Mouse (Mus musculus) common myeloid progenitor, adult 5-6 weeks (primary cell): ENCODE data around the gene Adprh. TPM values are rescaled to one million over a fixed set of nuclear protein-coding genes. Genes with fewer than 3 reads are reported as not detected.
A peak's percentile ranks its signal among the peaks of the same experiment; 100 is the strongest.
"Not testable (repeated sequence)": the region's sequence is repeated elsewhere in the genome, so short reads cannot be mapped to it uniquely, and the experiment has no call there.

Experiments
- ATAC-seq: replicated peaks from 2 replicates; pipeline ENCODE4 v1.8.0; 2016; ENCODE audit warnings: low read depth, mild to moderate bottlenecking, moderate TSS enrichment, inconsistent platforms; ENCODE audit not compliant: poor library complexity, severe bottlenecking
- total RNA-seq: library from RNA; stranded (forward); fragments of 200-1000, 187-1606 nt; gene quantifications from 2 replicates; pipeline ENCODE4 v1.2.3, GENCODE M21; 2017

Gene Adprh
- total RNA-seq, 1 experiment from 2014 or later: 13.7 TPM

DNA sequence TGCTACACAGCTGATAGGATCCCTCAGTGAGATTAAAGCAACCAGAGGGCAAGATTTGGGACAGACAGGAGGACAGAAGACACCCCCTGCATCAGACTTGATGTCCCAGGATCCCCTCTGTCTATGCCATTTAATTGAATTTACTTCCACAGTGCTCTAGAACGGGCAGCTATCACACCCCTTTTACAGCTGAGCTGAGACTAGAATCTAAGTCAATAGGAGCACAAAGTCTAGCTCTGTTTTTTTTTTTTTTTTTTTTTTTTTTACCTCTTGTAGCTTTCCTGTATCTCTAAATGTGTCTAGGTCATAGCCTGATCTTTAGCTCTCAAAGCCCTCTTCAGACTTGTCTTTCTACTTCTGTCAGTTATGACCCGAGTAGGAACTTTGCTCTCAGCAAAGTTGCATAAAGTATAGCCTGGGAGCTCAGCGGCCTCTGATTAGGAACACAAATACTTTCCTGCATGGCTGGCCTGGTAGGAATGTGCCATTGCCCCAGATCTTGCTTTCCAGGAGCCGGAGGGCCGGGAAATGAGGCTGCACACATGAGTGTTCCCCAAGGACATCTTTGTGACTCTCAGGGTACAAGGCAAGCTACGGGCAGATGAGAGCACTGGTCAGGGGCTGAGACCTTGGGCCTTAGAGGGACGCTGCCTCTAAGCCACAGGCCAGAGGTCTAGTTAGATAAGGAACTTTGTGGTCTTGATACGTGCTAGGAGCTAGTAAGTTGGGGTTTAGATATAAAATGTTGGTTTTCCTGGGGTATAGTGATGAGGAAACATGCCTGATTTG is 15.6 kb upstream of the Adprh start:
- ATAC-seq: peak; percentile 77

DNA sequence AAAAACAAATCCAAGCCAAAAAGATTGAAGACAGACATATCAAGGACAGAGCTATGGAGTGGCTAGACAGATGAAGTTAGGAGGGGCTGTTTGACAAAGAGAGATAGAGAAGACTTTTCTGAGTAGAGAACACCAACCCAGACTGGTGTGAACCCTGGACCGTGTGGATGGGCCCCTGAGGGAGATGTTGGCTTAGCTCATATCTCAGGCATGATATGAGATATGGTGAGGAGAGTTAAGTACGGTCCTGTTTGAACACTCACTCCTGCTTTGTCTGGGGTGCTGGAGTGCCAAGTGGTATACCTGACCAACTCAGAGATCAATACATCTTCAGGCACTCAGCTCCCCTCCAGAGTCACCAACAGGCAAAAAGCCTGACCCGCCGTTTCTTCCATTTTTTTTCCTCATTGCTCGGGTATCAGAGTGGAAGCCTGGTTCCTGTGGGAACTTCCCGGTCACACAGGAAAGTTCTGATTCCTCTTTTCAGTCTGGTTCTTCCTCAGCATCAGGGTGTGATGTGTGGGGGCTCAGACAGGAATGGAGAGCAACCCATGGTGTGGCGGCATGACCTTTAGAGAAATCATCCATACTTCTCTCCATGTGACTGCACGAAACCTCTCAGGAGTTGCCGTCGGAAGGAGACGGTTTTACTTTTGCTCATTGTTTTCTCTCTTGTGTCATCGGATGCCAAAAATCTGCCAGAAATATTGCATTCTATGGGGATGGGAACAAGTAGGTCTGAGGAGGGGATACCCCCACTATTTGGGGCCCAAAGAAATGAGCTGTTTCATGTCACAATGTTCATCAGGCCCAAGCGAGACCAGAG is 14.8 kb upstream of the Adprh start:
- ATAC-seq: no peak

DNA sequence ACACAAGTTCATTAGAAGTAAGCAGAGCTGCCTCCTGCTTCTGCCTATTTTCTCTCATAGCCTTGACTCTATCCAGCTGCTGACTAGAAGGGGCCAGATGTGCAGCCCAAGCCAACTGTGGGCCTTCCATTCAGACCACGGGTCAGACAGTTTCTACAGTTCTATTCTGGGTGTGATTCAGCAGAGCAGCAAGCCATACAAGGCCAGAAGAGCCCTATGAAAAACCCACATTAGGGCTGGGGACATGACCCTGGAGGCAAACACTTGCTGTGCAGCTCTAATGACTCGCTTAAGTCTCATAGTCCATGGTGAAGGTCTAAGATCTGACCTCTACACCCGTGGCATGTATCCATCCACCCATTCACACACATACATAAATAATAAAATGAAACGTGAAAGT is 13.6 kb upstream of the Adprh start:
- no peak for ATAC-seq

DNA sequence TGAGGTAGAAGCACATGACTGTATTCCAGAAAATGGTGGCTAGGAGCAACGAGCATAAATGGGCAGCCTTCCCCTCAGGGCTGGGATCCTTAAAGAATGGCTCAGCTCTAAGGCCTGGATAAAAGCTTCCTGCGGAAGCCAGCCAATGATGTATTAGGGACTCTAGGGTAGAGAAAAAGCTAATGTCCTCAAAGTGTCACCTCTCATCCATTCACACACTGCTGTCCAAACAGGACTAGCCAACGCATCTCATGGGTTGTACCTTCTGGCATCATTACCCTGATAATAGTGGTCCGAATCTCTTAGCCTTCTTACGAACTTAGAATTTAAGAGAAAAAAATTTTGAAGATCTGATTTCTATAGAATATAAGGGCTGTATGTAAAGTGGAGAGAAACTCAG is 10.8 kb upstream of the Adprh start:
- no peak for ATAC-seq

DNA sequence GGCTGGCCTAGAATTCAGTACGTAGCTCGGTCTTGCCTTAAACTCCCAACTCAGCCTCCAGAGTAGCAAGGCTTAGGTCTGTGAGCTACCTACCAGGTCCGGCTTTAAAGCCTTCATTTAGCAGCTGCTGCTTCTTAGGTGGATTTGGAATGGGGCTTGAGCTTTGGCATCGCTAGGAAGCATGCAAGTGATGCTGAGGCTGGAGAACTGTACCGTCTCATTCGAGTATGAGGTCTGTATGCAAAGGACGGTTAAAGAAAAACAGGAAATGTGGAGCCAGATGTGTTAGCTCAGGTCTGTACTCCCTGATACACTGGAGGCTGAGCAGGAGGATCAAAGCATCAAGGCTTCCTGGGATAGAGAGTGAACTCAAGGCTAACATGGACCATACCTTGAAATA is 9.7 kb upstream of the Adprh start:
- no peak for ATAC-seq

DNA sequence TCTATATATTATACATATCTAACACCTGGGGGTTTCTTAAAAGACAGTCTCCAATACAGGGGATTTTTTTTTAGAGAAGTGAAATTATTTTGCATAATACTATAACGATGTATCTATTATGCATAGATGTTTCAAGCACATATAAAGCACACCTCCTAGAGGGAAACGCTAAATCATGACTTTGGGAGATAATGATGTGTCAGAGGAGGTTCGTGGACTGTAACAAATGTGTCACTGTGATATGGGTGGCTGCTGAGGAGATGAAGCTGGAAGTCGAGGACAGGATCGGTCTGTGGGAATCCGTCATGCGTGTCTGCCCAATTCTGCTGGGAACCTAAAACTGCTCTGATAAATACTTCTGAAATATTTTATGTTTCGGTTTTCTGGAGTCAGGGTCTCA is 9.2 kb upstream of the Adprh start:
- no peak for ATAC-seq

DNA sequence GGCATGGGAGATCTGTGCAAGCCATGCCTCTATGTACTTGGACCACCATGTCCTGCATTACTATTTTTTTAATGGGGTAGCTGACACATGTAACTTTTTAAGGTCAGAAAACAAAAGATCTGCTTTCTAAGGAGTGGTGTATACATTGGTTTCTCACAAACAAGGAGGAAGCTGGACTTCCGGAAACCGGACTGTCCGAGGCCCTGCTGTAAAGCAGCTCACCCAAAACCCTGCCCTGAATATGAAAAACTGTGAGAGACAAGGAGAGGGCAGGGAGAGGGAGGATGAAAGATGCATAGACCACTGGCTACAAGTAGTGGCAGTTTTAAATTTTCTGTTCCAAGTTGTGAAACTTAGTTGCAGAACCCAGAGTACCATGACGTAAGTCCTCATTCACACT is 7.5 kb upstream of the Adprh start:
- no peak for ATAC-seq

DNA sequence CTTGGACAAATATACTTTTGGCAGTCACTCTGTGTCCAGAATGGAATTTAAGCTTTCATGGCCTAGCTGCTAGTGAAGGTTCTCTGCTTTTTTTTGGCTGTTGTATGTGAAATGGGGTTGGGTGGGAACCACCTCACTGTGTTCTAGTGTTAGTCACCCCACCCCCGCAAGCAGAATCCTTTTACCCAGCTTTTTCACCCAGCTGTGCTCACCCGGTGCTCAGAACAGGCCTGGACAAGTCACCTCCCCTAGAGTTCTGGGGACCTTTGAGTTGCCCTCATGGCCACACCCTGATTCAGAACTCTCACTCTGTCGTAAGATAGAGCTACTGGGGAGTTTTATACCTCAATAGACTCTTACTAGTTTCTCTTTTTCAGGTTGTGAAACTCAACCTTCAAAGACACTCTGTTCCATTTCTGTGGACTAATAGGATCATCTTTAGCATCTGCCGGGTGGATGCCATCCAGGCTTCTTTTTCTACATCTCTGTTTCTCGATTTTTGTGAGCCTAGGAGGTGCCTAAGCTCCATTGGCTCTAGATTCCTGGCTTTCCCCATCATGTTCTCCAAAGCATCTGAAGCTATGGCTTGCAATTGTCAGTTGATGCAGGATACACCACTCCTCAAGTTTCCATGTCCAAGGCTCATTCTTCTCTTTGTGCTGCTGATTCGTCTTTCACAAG is 6.2 kb upstream of the Adprh start:
- no peak for ATAC-seq

DNA sequence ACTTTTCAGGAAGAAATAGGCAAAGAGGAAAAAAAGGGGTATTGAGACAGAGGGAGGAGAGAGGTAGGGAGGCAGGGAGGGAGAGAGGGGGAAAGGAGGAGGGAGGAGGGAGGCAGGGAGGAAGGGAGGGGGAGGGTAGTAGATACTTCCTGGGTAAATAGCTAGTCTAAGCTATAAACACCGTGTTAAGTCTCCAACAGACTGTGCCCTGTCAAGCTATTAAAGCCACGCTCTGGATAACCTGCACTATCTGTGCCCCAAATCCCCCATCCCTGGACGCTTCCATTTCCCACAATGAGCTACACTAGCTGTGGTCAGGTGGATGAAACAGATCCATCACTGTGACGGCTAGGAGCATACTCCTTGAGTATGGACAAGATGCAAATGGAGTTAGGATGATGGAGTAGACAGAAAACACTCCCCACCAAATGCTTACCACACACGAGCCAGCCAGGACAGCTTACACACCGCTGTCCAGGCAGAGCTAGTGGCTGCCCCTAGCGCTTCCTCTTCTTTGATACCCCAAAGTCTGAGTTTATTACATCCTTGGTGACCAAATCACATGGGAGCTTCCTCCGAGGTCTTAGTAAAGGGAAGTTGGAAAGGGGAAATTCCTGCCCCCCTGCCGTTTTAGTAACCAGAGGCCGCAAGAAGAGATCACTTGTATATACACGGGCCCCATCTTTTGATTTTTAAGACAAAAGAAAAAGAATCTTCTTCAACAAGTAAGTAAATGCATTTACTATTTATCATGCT is 4.5 kb upstream of the Adprh start:
- ATAC-seq: peak; percentile 82

DNA sequence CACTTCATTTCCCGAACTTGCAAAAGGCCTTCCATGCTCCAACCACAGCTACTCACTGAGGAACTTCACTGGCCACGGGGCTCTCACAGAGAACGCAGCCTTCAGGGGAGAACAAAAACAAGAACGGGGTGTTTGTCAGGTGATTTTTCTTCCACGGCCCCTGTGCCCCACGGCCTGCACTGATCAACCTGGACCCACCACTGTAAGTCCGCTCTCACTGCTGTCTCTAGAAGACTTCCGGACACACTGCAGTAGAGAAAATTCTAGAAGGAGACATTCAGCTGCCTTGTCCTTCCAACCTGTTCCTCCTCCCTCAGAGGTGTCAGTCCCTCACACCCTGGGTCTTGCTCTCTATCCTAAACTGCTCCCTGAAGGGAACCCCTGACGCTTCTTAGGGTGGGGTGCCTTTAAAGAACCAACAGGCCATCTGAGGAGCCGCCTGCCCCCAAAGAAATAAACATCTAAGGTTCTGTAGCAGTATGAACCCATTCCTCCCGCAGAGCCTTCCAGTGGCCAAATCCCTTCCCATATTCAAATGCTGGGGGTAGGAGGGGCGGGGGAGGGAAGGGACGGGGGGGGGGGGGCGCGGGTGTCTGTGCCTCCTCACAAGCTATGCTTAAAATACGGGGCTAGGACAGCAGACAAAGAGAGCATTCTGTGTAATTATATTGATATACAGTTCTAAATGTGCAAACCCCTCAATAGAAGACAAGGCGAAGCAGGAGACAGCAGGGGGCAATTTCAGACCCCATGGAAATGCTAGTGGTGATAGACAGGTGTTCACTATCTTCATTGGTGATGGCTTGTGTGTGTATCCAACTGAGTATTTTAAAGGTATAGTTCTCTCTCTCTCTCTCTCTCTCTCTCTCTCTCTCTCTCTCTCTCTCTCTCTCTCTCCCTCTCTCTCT is 3.3 kb upstream of the Adprh start, which contains the start of gene Cd80:
Gene Cd80 (plus strand): TSS at position 51 of the 908 bp plus-strand sequence.
- no peak for ATAC-seq

DNA sequence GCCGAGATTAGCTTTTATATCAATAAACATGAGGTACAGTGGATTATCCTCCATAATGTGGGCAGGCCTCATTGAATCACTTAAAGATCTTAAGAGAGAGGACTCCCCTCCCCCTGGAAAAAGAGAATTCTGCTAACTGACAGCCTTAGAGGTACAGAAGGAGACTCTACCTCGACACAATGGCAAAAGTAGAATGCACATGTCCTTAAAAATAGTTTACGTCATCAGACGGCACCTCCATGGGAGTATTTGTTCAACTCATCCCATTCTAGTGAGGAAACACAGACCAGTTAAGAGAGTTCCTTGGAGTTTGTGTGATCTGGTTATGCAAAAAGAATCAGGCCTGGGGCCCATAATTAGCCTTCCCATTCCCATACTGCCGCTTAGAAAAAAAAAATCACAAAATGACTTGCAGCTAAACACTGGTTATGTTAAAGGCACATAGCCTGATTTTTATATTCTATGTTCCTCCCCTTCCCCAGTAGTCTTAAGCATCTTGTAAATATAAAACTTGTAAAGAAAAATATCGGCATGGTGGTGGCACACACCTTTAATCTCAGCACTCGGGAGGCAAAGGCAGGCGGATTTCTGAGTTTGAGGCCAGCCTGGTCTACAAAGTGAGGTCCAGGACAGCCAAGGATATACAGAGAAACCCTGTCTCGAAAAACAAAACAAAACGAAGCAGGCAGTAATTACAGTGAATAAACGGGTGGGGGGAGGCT is 2.2 kb upstream of the Adprh start:
- no peak for ATAC-seq

DNA sequence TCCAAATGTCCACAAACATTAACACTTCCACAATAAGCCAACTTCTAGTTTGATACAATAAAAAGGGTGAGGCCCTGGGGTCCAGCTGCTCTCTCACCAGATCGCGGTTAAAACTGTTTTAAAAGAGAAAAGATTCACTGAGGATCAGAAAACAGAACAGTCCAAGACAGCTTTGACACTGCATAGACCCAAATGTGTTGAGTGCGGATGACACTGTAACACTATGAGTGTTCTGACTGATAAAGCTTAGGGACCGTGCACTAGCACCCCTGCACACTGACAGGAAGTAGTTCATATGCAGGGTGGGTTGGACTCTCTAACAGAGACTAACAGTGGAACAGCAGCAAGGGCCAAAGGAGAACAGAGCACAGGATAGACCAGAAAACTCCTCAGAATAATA is 1.4 kb upstream of the Adprh start:
- ATAC-seq: no peak

DNA sequence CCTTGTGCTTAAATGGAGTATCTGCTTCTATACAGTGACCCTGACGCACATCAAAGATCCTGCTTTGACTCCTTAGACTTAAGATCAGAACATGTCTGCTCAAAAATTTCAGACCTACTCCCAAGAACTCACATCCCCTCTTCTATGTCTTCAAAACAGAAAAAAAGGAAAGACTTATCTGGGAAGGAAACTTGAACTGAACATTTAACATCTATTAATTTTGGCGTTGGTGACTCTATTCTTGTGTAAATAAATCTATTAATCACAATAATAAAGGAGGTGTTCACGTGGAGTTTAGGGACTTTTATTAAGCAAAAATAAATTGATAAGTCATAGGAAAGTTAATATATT is 675 bp upstream of the Adprh start:
- no peak for ATAC-seq

DNA sequence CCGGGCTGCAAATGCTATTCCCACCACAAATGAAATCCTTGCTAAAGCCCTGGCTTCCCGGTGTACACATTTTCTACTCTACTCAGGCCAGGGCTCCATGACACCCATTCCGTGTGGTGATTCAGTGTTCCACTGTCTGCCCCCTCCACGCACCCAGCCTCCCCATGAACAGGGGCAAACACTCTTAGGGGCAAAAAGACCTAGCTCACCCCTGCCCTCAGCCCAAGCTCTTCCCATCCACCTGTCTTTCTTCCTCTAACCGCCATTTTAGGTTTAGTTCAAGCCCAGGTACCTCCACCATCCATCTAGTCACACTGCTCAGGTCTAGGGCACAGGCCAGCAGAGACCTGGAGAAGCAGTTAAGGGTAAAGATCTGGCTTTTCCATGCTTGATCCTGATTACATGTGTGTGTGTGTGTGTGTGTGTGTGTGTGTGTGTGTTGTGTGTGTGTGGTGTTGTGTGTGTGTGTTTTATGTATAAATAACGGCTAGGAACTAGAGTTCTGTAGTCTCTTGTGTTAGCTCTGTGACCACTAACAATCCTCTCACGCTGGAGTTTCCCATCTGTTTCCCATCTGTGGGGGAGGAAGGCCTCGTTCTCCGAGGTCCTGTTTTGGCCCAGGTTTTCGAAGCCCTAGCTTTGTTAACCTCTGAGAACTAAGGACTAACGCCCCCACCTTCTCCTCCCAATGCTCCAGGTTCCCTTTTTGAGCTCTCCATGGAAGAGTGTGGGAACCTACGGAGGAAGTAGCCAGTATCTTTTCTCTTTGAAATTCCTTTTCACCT is 890 bp downstream of the Adprh start:
- no peak for ATAC-seq

DNA sequence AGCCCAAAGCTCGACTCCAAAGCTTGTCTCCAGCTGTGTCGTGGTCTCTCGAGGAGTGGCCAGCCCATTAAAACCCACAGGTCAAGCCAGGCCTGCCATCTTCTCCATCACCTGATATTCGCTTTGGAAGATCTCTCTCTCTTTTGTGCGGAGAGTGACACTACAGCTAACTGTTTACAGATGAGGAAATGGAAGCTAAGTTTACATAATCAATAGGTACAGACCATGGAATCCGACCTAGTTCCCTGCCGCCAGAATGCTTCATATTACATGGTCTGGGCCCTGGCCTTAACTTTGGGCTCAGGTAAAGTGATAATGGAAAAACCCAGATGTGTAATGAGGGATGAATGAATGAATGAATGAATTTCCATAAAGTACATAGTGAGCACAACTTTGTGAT is 1.8 kb downstream of the Adprh start:
- ATAC-seq: no peak

DNA sequence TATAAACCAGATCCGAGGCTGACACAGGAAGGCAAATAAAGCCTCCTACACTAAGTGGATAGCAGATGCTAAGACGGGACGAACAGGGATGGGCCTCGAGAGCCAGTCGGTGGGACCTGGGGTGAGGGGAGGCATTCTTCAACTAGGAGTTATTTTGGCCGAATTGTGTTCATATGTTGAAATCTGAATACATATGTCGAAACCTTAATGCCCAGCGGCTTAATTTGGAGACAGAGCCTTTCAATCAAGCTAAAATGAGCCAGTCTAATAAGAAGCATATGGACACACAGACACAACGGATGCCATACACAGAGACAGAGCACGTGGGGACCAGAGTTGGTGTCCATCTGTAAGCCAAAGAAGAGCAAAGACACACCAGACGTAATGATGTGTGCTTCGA is 4.0 kb downstream of the Adprh start:
- ATAC-seq: no peak

DNA sequence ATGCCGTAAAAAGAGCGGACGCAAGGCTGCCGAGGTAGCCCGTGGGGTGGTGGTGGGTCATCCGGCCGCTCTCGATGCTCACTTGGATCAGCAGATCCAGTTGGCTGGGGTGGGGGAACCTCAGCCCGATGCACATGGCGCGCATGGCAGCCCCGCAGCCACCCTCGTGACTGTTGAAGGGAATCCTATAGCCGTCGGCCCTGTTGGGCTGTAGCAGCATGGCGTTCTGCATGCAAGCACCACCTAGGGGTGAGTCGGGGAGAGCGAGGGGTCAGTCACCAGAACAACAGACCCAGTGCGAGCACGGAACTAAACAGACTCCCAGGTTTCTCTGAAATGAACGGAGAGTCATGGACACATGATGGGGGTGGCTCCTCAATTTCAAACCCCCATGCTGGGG is 5.1 kb downstream of the Adprh start:
- no peak for ATAC-seq

DNA sequence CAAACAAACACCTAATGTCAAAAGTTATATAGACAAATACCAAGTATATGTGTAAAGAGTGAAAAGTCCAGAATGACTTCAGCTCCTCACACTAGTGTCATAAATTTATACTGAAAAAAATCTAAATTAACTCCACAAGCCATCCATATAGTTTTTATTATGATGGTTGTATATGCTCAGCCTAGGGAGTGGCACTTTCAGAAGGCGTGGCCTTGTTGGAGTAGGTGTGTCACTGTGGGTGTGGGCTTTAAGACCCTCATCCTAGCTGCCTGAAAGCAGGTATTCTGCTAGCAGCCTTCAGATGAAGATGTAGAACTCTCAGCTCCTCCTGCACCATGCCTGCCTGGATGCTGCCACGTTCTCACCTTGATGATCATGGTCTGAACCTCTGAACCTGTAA is 6.4 kb downstream of the Adprh start:
- not testable (repeated sequence) for ATAC-seq
